Mouse (Mus musculus): ENCODE results near the gene Ripply3.

- TF ChIP-seq GABPA (IDR thresholded peaks at IDR 0.05; ENCODE audit: insufficient replicate concordance, low read depth, low read length) (no peak), POLR2A (IDR thresholded peaks at IDR 0.05; ENCODE audit: low read depth, low read length) (no peak), USF1 (IDR thresholded peaks at IDR 0.05; ENCODE audit: low read depth, low read length) (no peak)
Observed at GRCm38 (mm10) chr16:94283972-94284371, 44.2 kb upstream of the Ripply3 start.

All from CH12.LX (cell line).